Mouse (Mus musculus) c-Kit-positive CD71-negative TER-119-negative erythroid progenitor cells, embryonic 14.5 days (primary cell): ENCODE results near the gene Syne3.

Source experiments
- DNase-seq: peaks from one replicate; pipeline ENCODE4 v3.0.0-alpha.2; 2013; ENCODE audit warnings: low read depth

The Syne3 gene

DNA sequence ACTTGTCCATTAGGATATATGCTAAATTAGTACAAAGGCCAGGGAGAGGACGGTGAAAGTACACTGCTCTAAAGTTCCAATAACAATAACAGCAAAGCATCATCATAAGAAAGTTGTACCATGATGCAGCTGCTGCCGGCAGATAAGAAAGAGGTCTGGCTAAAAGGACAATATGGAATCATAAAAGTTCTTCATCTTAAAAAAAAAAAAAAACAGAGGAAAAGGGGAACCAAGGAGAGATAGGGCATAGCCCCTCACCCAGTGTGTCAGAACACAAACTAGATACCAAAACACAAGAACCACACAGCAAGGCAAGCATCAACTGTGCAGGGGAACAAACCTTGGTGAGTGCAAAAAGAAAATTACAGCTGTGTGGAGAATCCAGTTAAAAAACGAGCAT is 117.4 kb downstream of the Syne3 start:
- no peak for DNase-seq

GRCm38 (mm10) chr12:104890066-104890465 is 119.5 kb downstream of the Syne3 start:
- no peak for DNase-seq

DNA sequence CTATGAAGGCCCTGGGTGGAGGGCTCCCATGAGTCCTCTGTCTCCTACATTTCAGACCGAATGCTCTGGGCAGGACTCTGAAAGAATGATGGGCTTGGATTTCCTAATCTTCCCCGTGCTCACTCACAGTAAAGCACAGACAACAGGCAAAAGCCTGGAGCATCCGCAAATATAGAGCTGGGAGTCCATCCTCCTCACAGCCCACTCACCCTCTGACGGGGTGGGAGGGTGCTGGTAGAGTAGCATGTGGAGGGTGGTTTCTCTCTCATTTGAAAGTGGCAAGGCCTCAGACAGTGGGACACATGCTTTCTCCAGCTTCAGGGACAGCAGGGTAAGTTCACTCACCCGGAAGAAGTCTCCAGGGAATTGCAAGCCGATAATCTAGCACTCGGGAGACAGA is 123.5 kb downstream of the Syne3 start:
- DNase-seq, result no peak

GRCm38 (mm10) chr12:104882533-104882932 is 127.1 kb downstream of the Syne3 start:
- DNase-seq, result no peak

DNA sequence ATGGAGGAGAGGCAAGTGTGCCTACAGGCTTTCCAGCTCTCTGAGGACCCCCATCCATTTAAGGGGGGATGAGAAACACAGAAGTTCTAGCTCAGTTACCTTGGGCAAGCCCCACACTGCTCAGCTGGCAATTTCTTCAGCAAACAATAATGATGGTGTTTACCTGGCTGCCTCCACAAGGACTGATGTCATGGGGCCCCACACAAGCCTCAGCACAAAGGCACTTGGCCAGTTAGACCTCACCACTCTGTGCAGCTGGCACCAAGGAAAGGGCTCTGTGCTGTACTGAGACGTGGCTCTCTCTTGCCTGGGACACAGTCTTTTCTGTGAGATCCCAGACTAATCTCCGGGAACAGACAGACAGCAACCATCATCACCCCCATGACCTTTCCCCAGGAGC is 127.5 kb downstream of the Syne3 start:
- no peak for DNase-seq

GRCm38 (mm10) chr12:104881518-104882060 is 128.0 kb downstream of the Syne3 start:
- no peak for DNase-seq

- no peak for DNase-seq
Measured at GRCm38 (mm10) chr12:104880367-104880766, 129.2 kb downstream of the Syne3 start.
